Mouse (Mus musculus) retina, embryonic 14.5 days (tissue): Measurements from ENCODE around the gene Coq10b.
"Not testable (repeated sequence)": the region's sequence is repeated elsewhere in the genome, so short reads cannot be mapped to it uniquely, and the experiment has no call there.

Source experiments
- DNase-seq: peaks from one replicate; pipeline ENCODE4 v3.0.0-alpha.2; 2015; ENCODE audit warnings: low spot score

Gene Coq10b

GRCm38 (mm10) chr1:55055322-55056115, 2.9 kb downstream of the Coq10b start:
- DNase-seq: no peak

GRCm38 (mm10) chr1:55058383-55058782, 5.8 kb downstream of the Coq10b start:
- DNase-seq: not testable (repeated sequence)

- DNase-seq: no peak
Measured at GRCm38 (mm10) chr1:55061099-55061498, 8.5 kb downstream of the Coq10b start.

- DNase-seq: no peak
Measured at GRCm38 (mm10) chr1:55061772-55062171, 9.2 kb downstream of the Coq10b start.

- not testable (repeated sequence) for DNase-seq
Measured at GRCm38 (mm10) chr1:55072328-55072727, 19.8 kb downstream of the Coq10b start.

- no peak for DNase-seq
Measured at GRCm38 (mm10) chr1:55074757-55075156, 22.2 kb downstream of the Coq10b start.

GRCm38 (mm10) chr1:55075652-55076394, 23.3 kb downstream of the Coq10b start:
- no peak for DNase-seq

GRCm38 (mm10) chr1:55076395-55076743, 23.8 kb downstream of the Coq10b start:
- DNase-seq: no peak

GRCm38 (mm10) chr1:55076849-55077516, 24.4 kb downstream of the Coq10b start:
- no peak for DNase-seq

- DNase-seq: no peak
Measured at GRCm38 (mm10) chr1:55079677-55080076, 27.1 kb downstream of the Coq10b start.

- DNase-seq: peak; percentile 7
Measured at GRCm38 (mm10) chr1:55082106-55082505, 29.5 kb downstream of the Coq10b start.

- DNase-seq: no peak
Measured at GRCm38 (mm10) chr1:55085781-55086366, 33.3 kb downstream of the Coq10b start.

- no peak for DNase-seq
Measured at GRCm38 (mm10) chr1:55086868-55087400, 34.4 kb downstream of the Coq10b start.

GRCm38 (mm10) chr1:55087401-55087904, 34.9 kb downstream of the Coq10b start:
- no peak for DNase-seq

GRCm38 (mm10) chr1:55087932-55088610, 35.5 kb downstream of the Coq10b start, which contains the start of the genes Hspe1 and Hspd1:
Hspe1 (plus strand) TSS chr1:55088132.
Hspd1 (minus strand) TSS chr1:55088243.
- peak; percentile 99 for DNase-seq

- DNase-seq: no peak
Measured at GRCm38 (mm10) chr1:55088611-55089497, 36.3 kb downstream of the Coq10b start.

GRCm38 (mm10) chr1:55089498-55090064, 37.0 kb downstream of the Coq10b start:
- no peak for DNase-seq

GRCm38 (mm10) chr1:55092056-55092455, 39.5 kb downstream of the Coq10b start:
- no peak for DNase-seq

GRCm38 (mm10) chr1:55092469-55092868, 39.9 kb downstream of the Coq10b start:
- no peak for DNase-seq
